Mouse (Mus musculus) lung, postnatal 0 days (tissue): ENCODE results near the gene Gxylt2. TPM values are rescaled to one million over a fixed set of nuclear protein-coding genes. Genes with fewer than 3 reads are reported as not detected.

Experiments used
- ATAC-seq: fragments of 200-750 bp; cut with Nextera tagmentation; 2 replicates; pipeline ENCODE4 v1.8.0; 2017; ENCODE audit warnings: moderate library complexity
- DNase-seq: peaks from one replicate; pipeline ENCODE4 v3.0.0-alpha.2; 2016; ENCODE audit warnings: low spot score
- H3K27ac ChIP-seq: fragments of 300-500 bp; sonication (generic); 2 replicates; pipeline ENCODE4 v1.5.1; 2014; ENCODE audit warnings: antibody characterized with exemption, mild to moderate bottlenecking, low read length, mixed read lengths
- H3K27me3 ChIP-seq: fragments of 300-500 bp; sonication (generic); replicated peaks from 2 replicates; pipeline ENCODE4 v1.6.1; 2014; ENCODE audit warnings: low read length, mixed read lengths; ENCODE audit not compliant: insufficient read depth
- H3K36me3 ChIP-seq: fragments of 300-500 bp; sonication (generic); 2 replicates; pipeline ENCODE4 v1.6.1; 2014; ENCODE audit warnings: low read length, mixed read lengths; ENCODE audit not compliant: insufficient read depth
- H3K4me1 ChIP-seq: fragments of 300-500 bp; sonication (generic); 2 replicates; pipeline ENCODE4 v1.6.1; 2014; ENCODE audit warnings: antibody characterized with exemption, low read depth, low read length, mixed read lengths; ENCODE audit not compliant: insufficient read depth
- H3K4me2 ChIP-seq: fragments of 300-500 bp; sonication (generic); replicated peaks from 2 replicates; pipeline ENCODE4 v1.6.1; 2014; ENCODE audit warnings: low read depth, mild to moderate bottlenecking, low read length, moderate library complexity, mixed read lengths
- H3K4me3 ChIP-seq: fragments of 300-500 bp; sonication (generic); 2 replicates; pipeline ENCODE4 v1.5.1; 2014; ENCODE audit warnings: low read depth, low read length
- H3K9ac ChIP-seq: fragments of 300-500 bp; sonication (generic); replicated peaks from 2 replicates; pipeline ENCODE4 v1.6.1; 2014; ENCODE audit warnings: low read depth, mild to moderate bottlenecking
- H3K9me3 ChIP-seq: fragments of 300-500 bp; sonication (generic); 2 replicates; pipeline ENCODE4 v1.6.1; 2016; ENCODE audit warnings: low read length, mixed read lengths
- CTCF ChIP-seq: IDR thresholded peaks from 2 replicates; pipeline ENCODE4 v1.5.1; 2016; ENCODE audit warnings: antibody characterized with exemption, mild to moderate bottlenecking
- EP300 ChIP-seq: IDR thresholded peaks from 2 replicates; pipeline ENCODE4 v1.6.1; 2016; ENCODE audit warnings: antibody characterized with exemption, mild to moderate bottlenecking, control low read depth
- WGBS: fragments of 180-500 bp; shearing (Covaris S2); extraction: QIAGEN DNeasy Blood & Tissue Kit; methylation state at CpG from one replicate; pipeline ENCODE4 v1.1.7; 2014; 5-methylcytosine and 5-hydroxymethylcytosine counted together
- polyA plus RNA-seq: library from polyadenylated mRNA; unstranded; fragments of >200 nt; fragmentation: Nextera tagmentation; extraction: Ambion mirVana; gene quantifications from 2 replicates; pipeline ENCODE4 v1.2.1, GENCODE M21; 2015

The Gxylt2 gene
- polyA plus RNA-seq, 1 experiment from 2014 or later: 2.2 TPM

GRCm38 (mm10) chr6:100833355-100833754, 128.8 kb downstream of the Gxylt2 start, which contains the start of gene Ppp4r2:
TSS of gene Ppp4r2 (plus strand) at chr6:100833622.
- Histone ChIP-seq H3K27ac (peak within 1 kb of the TSS; percentile 84), H3K4me1 (no peaks in the 10 kb centered on the region), H3K27me3 (no peaks in the 10 kb centered on the region), H3K9me3 (no peaks in the 10 kb centered on the region), H3K9ac (peak within 1 kb of the TSS; percentile 64), H3K4me3 (peak within 1 kb of the TSS; percentile 73), H3K36me3 (no peaks in the 10 kb centered on the region; the same call in none of the 2 replicates), H3K4me2 (peak within 1 kb of the TSS; percentile 65)
- WGBS: 1% methylated on average over 38 of the region's 50 CpGs
- DNase-seq (peak; percentile 94), ATAC-seq (peak; percentile 98)
- no peak for TF ChIP-seq EP300
- TF ChIP-seq CTCF: no peak

GRCm38 (mm10) chr6:100833811-100834481, 129.4 kb downstream of the Gxylt2 start:
- H3K36me3 ChIP-seq: no peaks in the 10 kb centered on the region; the same call in none of the 2 replicates
- DNase-seq: peak; percentile 51
- 0% methylated on average over 31 of the region's 72 CpGs for WGBS
- no peaks in the 10 kb centered on the region for H3K27me3 ChIP-seq
- H3K9ac ChIP-seq: peak overlapping the region; percentile 64
- H3K9me3 ChIP-seq: no peaks in the 10 kb centered on the region
- peak overlapping the region; percentile 65 for H3K4me2 ChIP-seq
- ATAC-seq: peak; percentile 88
- peak overlapping the region; percentile 84 for H3K27ac ChIP-seq
- peak overlapping the region; percentile 73 for H3K4me3 ChIP-seq
- H3K4me1 ChIP-seq: no peaks in the 10 kb centered on the region
- TF ChIP-seq CTCF (peak; percentile 58), EP300 (no peak)

GRCm38 (mm10) chr6:100834489-100835160, 130.1 kb downstream of the Gxylt2 start:
- WGBS: 21% methylated on average over 9 of the region's 9 CpGs
- Histone ChIP-seq H3K27me3 (no peaks in the 10 kb centered on the region), H3K36me3 (no peaks in the 10 kb centered on the region; the same call in none of the 2 replicates), H3K27ac (peak overlapping the region; percentile 84; the same call in 1 of the 2 replicates), H3K4me2 (peak overlapping the region; percentile 65), H3K9me3 (no peaks in the 10 kb centered on the region), H3K4me3 (peak overlapping the region; percentile 73), H3K9ac (peak overlapping the region; percentile 64; the same call in 1 of the 2 replicates), H3K4me1 (no peaks in the 10 kb centered on the region)
- TF ChIP-seq CTCF (no peak), EP300 (no peak)
- ATAC-seq (no peak), DNase-seq (no peak)

- no peaks in the 10 kb centered on the region for H3K27me3 ChIP-seq
- 84% methylated on average over 4 of the region's 4 CpGs for WGBS
- no peak for ATAC-seq
- H3K9ac ChIP-seq: no peak overlapping the region
- no peak for TF ChIP-seq CTCF
- TF ChIP-seq EP300: no peak
- no peaks in the 10 kb centered on the region for H3K9me3 ChIP-seq
- H3K36me3 ChIP-seq: 0 out of 2 replicates have a peak, but pooled peaks cover 3% of the 10 kb centered on the region
- no peak for DNase-seq
- H3K4me2 ChIP-seq: no peak overlapping the region
- no peak overlapping the region for H3K4me3 ChIP-seq
- H3K4me1 ChIP-seq: no peaks in the 10 kb centered on the region; the same call in 1 of the 2 replicates
- no peak overlapping the region for H3K27ac ChIP-seq
Measured at GRCm38 (mm10) chr6:100845058-100845457, 140.5 kb downstream of the Gxylt2 start.

- H3K4me1 ChIP-seq: no peaks in the 10 kb centered on the region; the same call in 1 of the 2 replicates
- WGBS: 51% methylated on average over 5 of the region's 5 CpGs
- no peaks in the 10 kb centered on the region for H3K27me3 ChIP-seq
- DNase-seq (peak; percentile 83), ATAC-seq (peak; percentile 62)
- no peak overlapping the region for H3K9ac ChIP-seq
- no peak overlapping the region for H3K4me3 ChIP-seq
- H3K27ac ChIP-seq: peak overlapping the region; percentile 6; the same call in 1 of the 2 replicates
- H3K36me3 ChIP-seq: 0 out of 2 replicates have a peak, but pooled peaks cover 3% of the 10 kb centered on the region
- no peaks in the 10 kb centered on the region for H3K9me3 ChIP-seq
- TF ChIP-seq EP300 (peak; percentile 95), CTCF (no peak)
- no peak overlapping the region for H3K4me2 ChIP-seq
Measured at GRCm38 (mm10) chr6:100847264-100847663, 142.7 kb downstream of the Gxylt2 start.

- peak; percentile 62 for DNase-seq
Measured at GRCm38 (mm10) chr6:100848682-100849375, 144.3 kb downstream of the Gxylt2 start.

More at GRCm38 (mm10) chr6:100848682-100849375, 144.3 kb downstream of the Gxylt2 start:
- Histone ChIP-seq H3K27ac (peak overlapping the region; percentile 26; the same call in 1 of the 2 replicates), H3K4me2 (no peak overlapping the region), H3K4me1 (no peaks in the 10 kb centered on the region; the same call in 1 of the 2 replicates), H3K9me3 (no peaks in the 10 kb centered on the region), H3K27me3 (no peaks in the 10 kb centered on the region), H3K4me3 (no peak overlapping the region), H3K36me3 (0 out of 2 replicates have a peak, but pooled peaks cover 3% of the 10 kb centered on the region), H3K9ac (no peak overlapping the region)
- no peak for ATAC-seq
- TF ChIP-seq CTCF (no peak), EP300 (no peak)
- 71% methylated on average over 9 of the region's 9 CpGs for WGBS
